Mouse (Mus musculus): ENCODE data around the gene Crxos. TPM values are rescaled to one million over a fixed set of nuclear protein-coding genes. Genes with fewer than 3 reads are reported as not detected.

Gene Crxos
- not detected for polyA plus RNA-seq (2015; fragmentation: Illumina TruSeq; extraction: RNeasy Lipid Tissue Mini Kit (QIAGEN cat#74804); ENCODE audit: low read depth, low replicate concordance)

DNA sequence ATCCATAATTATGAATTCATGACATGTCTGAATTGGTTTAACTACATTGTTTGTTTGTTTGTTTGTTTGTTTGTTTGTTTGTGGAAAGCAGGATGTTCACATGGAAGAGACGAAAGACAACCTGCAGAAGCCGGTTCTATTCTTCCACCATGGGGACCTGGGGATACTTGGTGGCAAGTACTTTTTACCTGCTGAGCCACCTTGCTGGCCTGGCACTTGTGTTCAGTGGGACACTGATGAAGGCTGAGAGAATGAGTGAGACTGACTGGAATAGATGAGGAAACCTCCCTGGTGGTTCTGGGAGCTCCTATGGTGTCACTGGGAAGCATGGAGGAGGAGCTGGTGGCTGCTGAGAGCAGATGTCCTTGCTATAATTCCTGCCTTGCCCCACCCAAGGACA, at the start of gene Crxos:
Crxos (plus strand) TSS at position 301 of the 400 bp plus-strand sequence.

GRCm38 (mm10) chr7:15839578-15839977, 42.8 kb upstream of the Crxos start, which contains the start of gene Obox6:
Gene Obox6 (minus strand): TSS chr7:15839678.

DNA sequence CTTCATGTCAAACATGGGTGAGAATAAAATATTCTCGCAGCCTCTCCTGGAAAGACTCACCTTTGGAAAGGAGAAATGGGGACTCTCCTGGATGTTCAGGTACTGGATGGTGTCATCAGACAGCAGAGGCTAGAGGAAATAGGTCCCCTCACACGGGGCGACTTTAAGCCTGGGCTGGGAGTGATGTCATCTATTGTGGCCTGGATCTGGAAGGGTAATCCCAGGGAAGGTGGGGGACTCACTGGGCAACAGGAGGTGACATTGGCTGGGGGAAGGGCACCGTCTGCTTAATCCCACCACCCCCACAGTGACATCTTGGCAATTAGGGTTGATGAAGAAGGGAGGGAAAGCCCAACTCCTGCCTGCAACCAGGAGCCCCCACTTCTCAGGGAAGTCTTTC, 2.7 kb upstream of the Crxos start, which contains the start of gene Crx:
Crx (minus strand) TSS at position 213 of the 400 bp plus-strand sequence.

GRCm38 (mm10) chr7:15922220-15922773, 39.9 kb downstream of the Crxos start, which contains the start of gene Selenow:
Gene Selenow (minus strand): TSS chr7:15922402.

DNA sequence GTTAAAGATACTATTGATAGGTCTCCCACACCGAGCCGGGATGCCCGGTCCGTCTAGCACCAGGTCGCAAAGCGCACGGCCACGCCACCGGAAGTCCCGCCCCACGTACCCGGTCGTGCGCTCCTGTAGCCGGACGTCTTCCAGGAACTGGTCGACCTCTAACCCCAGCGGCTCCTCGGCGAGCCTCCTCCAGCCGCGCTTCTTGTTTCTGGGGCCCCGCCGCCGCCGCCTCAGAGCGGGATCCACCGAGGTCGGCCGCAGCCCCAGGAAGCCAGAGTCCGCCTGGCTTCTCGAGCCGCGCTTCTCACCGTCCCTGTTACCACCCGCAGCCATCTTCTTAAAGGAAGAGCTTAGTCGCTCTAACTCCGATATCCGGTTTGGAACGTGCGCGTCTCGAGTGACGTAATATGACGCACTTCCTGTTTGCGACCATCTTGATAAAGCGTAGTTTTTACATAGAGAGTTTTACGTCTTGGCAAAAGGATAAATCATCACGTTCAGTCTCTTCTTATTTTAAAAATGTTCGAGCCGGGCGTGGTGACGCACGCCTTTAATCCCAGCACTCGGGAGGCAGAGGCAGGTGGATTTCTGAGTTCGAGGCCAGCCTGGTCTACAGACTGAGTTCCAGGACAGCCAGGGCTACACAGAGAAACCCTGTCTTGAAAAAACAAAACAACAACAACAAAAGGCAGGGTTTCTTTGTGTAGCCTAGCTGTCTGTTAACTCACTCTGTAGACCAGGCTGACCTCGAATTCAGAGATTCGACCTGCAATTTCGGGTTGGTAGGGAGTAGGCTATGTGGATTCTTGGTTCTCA, 63.5 kb downstream of the Crxos start, which contains the start of gene Nop53:
Nop53 (minus strand) TSS at position 354 of the 816 bp plus-strand sequence.

Other genes with a start within 250 kb of the Crxos start
- gene Obox3, start 242.7 kb upstream of the Crxos start, polyA plus RNA-seq (2015; fragmentation: Illumina TruSeq; extraction: RNeasy Lipid Tissue Mini Kit (QIAGEN cat#74804); ENCODE audit: low read depth, low replicate concordance) = not detected
- gene Obox5, start 132.5 kb upstream of the Crxos start, polyA plus RNA-seq (2015; fragmentation: Illumina TruSeq; extraction: RNeasy Lipid Tissue Mini Kit (QIAGEN cat#74804); ENCODE audit: low read depth, low replicate concordance) = not detected
- gene Obox6, start 42.9 kb upstream of the Crxos start, polyA plus RNA-seq (2015; fragmentation: Illumina TruSeq; extraction: RNeasy Lipid Tissue Mini Kit (QIAGEN cat#74804); ENCODE audit: low read depth, low replicate concordance) = not detected
- not detected for gene Crx, start 2.6 kb upstream of the Crxos start, polyA plus RNA-seq (2015; fragmentation: Illumina TruSeq; extraction: RNeasy Lipid Tissue Mini Kit (QIAGEN cat#74804); ENCODE audit: low read depth, low replicate concordance)
- 2,025 TPM for gene Selenow, start 39.8 kb downstream of the Crxos start, polyA plus RNA-seq (2015; fragmentation: Illumina TruSeq; extraction: RNeasy Lipid Tissue Mini Kit (QIAGEN cat#74804); ENCODE audit: low read depth, low replicate concordance)
- 116 TPM for gene Nop53, start 63.5 kb downstream of the Crxos start, polyA plus RNA-seq (2015; fragmentation: Illumina TruSeq; extraction: RNeasy Lipid Tissue Mini Kit (QIAGEN cat#74804); ENCODE audit: low read depth, low replicate concordance)
- 4.2 TPM for gene Ehd2, start 85.0 kb downstream of the Crxos start, polyA plus RNA-seq (2015; fragmentation: Illumina TruSeq; extraction: RNeasy Lipid Tissue Mini Kit (QIAGEN cat#74804); ENCODE audit: low read depth, low replicate concordance)
- gene Bicra, start 165.3 kb downstream of the Crxos start, polyA plus RNA-seq (2015; fragmentation: Illumina TruSeq; extraction: RNeasy Lipid Tissue Mini Kit (QIAGEN cat#74804); ENCODE audit: low read depth, low replicate concordance) = 7.0 TPM
- gene Zfp541, start 179.2 kb downstream of the Crxos start, polyA plus RNA-seq (2015; fragmentation: Illumina TruSeq; extraction: RNeasy Lipid Tissue Mini Kit (QIAGEN cat#74804); ENCODE audit: low read depth, low replicate concordance) = 0.37 TPM
- 270 TPM for gene Napa, start 215.8 kb downstream of the Crxos start, polyA plus RNA-seq (2015; fragmentation: Illumina TruSeq; extraction: RNeasy Lipid Tissue Mini Kit (QIAGEN cat#74804); ENCODE audit: low read depth, low replicate concordance)
- 35.9 TPM for gene Kptn, start 237.3 kb downstream of the Crxos start, polyA plus RNA-seq (2015; fragmentation: Illumina TruSeq; extraction: RNeasy Lipid Tissue Mini Kit (QIAGEN cat#74804); ENCODE audit: low read depth, low replicate concordance)
- gene Slc8a2, start 247.2 kb downstream of the Crxos start, polyA plus RNA-seq (2015; fragmentation: Illumina TruSeq; extraction: RNeasy Lipid Tissue Mini Kit (QIAGEN cat#74804); ENCODE audit: low read depth, low replicate concordance) = 115 TPM